Mouse (Mus musculus) brain, embryonic 14.5 days (tissue): ENCODE data around the gene AI413582.

Source experiments
- CTCF ChIP-seq: fragments of 200-500 bp; IDR thresholded peaks from 2 replicates; pipeline ENCODE4 v1.5.1; 2012; ENCODE audit warnings: inconsistent platforms, mild to moderate bottlenecking, moderate library complexity, borderline replicate concordance; ENCODE audit not compliant: insufficient read depth, insufficient read length; ENCODE audit errors: extremely low read depth
- POLR2A ChIP-seq: fragments of 200-500 bp; IDR thresholded peaks from 2 replicates; pipeline ENCODE4 v1.6.1; 2012; ENCODE audit warnings: mild to moderate bottlenecking, inconsistent platforms, borderline replicate concordance; ENCODE audit not compliant: poor library complexity, insufficient read depth, insufficient read length, severe bottlenecking; ENCODE audit errors: extremely low read depth

DNA sequence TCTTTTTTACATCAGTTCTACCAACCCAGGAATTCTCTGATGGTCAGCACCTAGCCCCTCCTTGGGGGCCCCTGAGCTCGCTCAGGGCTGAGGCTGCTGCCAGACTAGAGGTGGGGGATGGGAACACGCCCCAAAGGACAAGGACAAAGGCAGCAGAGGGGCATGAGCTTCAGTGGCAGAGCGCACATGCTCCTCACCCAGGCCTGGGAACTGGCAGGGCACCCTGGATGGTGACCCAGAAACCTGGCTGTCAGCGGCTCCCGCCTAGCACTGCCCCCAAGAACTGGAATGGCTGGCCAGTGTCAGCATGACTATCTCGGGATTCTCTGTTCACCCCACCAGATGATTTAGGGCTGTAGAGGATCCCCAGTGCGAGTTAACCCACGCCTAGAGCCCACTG, 16.3 kb downstream of the AI413582 start:
- TF ChIP-seq CTCF (no peak), POLR2A (no peak)
